ENCODE assay signal across 8 mouse cellular contexts in the genomic region with DNA sequence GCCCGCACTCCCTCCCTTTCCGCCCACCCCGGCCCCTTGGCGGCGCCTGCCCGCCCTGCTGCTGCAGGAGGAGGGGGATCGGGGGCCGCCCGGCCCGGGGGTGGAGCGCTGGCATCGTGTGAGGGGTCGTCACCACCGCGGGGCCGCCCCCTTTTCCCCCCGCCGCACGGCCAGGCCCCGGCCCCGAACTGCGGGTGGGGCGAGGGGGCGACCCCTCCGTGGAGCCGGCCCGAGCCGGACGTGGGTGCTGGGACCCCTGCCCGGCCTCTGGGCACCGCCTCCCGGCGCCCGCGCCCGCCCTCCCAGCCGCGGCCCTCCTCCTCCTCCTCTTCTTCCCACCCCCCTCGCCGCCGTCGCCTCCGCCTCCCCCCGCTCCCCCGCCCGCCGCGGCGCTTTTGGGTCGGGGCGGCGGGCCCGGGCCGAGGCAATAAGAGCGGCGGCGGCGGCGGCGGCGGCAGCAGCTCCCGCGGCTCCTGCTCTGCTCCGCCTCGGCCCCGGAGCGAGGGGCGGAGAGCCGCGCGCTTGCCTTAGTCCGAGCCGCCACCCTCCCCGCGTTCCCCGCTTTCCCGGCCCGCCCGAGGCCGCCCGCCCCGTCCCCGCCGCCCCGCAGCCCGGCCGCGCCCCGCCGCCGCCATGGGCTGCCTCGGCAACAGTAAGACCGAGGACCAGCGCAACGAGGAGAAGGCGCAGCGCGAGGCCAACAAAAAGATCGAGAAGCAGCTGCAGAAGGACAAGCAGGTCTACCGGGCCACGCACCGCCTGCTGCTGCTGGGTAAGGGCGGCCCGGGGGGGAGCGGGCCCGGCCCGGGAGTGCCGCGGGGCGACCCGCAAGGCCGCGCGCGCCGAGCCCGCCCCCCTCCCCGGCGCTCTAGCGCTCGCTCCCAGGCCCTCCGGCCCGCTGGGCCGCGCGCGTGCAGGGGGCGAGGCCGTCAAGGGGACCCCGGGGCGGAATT. TPM values are rescaled to one million over a fixed set of nuclear protein-coding genes. Genes with fewer than 3 reads are reported as not detected.
DNase-seq lines count a peak whose midpoint lies in the region; ATAC-seq and TF ChIP-seq lines count a peak whose summit lies in the region.

No protein-coding gene starts in this region.

- intact Hi-C loops in left cerebral cortex, adult 2 months (cut with DNase I), result loop anchor here (5.0 kb wide), 4 partner anchors 87 to 527 kb away; a partner anchor contains a TSS

- peak overlapping the region; percentile 98 for H3K4me3 ChIP-seq in hindbrain, embryonic 13.5 days
- peak overlapping the region; percentile 94 for H3K4me3 ChIP-seq in left cerebral cortex, adult 2 months

- H3K36me3 ChIP-seq in hindbrain, embryonic 13.5 days, result peaks cover 7% of the 10 kb centered on the region; the same call in 1 of the 2 replicates

- peak; percentile 78 for ATAC-seq in hindbrain, embryonic 13.5 days (ENCODE audit: low FRiP score)
- peak; percentile 11 for ATAC-seq in megakaryocyte, adult 5-6 weeks (ENCODE audit: poor library complexity, severe bottlenecking)

- peak; percentile 17 for TF ChIP-seq CTCF in left cerebral cortex, adult 2 months (IDR thresholded peaks at IDR 0.05)

- no peaks in the 10 kb centered on the region for H3K9me3 ChIP-seq in hindbrain, embryonic 13.5 days

- peak overlapping the region; percentile 99 for H3K27ac ChIP-seq in hindbrain, embryonic 13.5 days
- peak overlapping the region; percentile 95 for H3K27ac ChIP-seq in left cerebral cortex, adult 2 months

- peak; percentile 95 for DNase-seq in NIH3T3 (ENCODE audit: low read depth)
- DNase-seq in cerebellum, postnatal 14 days, result peak; percentile 84 to 89
- peak; percentile 38 to 57 for DNase-seq in frontal cortex, postnatal 25 days (ENCODE audit: low spot score in 2 of 2)
- peak; percentile 69 to 76 for DNase-seq in left cerebral cortex, adult 2 months (ENCODE audit: extremely low spot score in 1 of 2, low spot score in 2 of 2)
- peak; percentile 78 for DNase-seq in right cerebral cortex, postnatal 25 days
- peak; percentile 76 to 79 for DNase-seq in urinary bladder, postnatal 36 days (ENCODE audit: low spot score in 2 of 2)

- H3K4me1 ChIP-seq in hindbrain, embryonic 13.5 days (replicated peaks), result peaks cover 47% of the 10 kb centered on the region

- H3K27me3 ChIP-seq in hindbrain, embryonic 13.5 days, result no peaks in the 10 kb centered on the region

- H3K4me2 ChIP-seq in hindbrain, embryonic 13.5 days, result peak overlapping the region; percentile 69

- WGBS in hindbrain, embryonic 13.5 days, result 1% methylated on average over 58 of the region's 131 CpGs

- peak overlapping the region; percentile 100 for H3K9ac ChIP-seq in hindbrain, embryonic 13.5 days

RNA-seq across cellular contexts. Expression of a gene that starts 16.6 kb away (rescaled TPM):
- 13.1 and 13.9 TPM in 2 replicates for polyA plus RNA-seq in hindbrain, embryonic 13.5 days (2015; fragmentation: Nextera tagmentation; extraction: Ambion mirVana)
- total RNA-seq in left cerebral cortex, adult 2 months (2021), result 1 to 10 TPM; 2.3 to 2.8 TPM
- total RNA-seq in megakaryocyte, adult 5-6 weeks (2015), result 0.21 TPM in 1 of 2 replicates, not detected in the other
- 1.5 and 3.4 TPM in 2 replicates for total RNA-seq in megakaryocyte, adult 5-6 weeks (2017)

RNA-seq across cellular contexts. Expression of a gene that starts 45.8 kb away (rescaled TPM):
- polyA plus RNA-seq in hindbrain, embryonic 13.5 days (2015; fragmentation: Nextera tagmentation; extraction: Ambion mirVana), result 1,452 and 1,516 TPM in 2 replicates
- 1,000 to 10,000 TPM; 1,778 to 1,853 TPM for total RNA-seq in left cerebral cortex, adult 2 months (2021)
- 518 and 554 TPM in 2 replicates for total RNA-seq in megakaryocyte, adult 5-6 weeks (2015)
- 238 and 262 TPM in 2 replicates for total RNA-seq in megakaryocyte, adult 5-6 weeks (2017)

Comparison
In these comparisons a context has a peak if more than half of its experiments do, and no peak if none do; other contexts are left out.
1. Peak in every context shown above with its lines: DNase-seq, ATAC-seq, H3K4me3 ChIP-seq and H3K27ac ChIP-seq.